13 mouse cellular contexts compared by ENCODE assay signal in the genomic region with DNA sequence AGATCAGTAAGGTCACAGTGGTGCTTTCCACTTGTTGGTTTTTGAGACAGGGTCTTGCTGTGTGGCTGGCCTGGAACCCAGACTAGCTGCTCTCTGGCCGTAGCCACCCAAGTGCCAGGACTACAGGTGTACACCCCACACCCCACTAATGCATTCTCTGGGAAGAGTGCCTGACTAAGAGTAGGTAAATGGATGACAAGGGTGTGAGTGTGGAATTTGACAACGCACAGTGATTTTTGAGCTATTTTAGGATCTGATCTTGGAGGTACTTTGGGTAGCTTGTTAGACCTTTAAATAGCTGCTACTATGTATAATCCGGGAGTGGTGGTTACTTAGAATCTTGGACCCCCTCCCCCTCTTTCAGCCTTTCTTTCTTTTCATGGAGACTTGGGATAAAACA.
"Had no signal": no experiment of that assay in that cellular context is flagged by ENCODE, and none has a peak within 500 bp of the region (broad histone marks: within the 10 kb centered on the region; RNA-seq: fewer than 3 reads in every experiment).

No protein-coding gene starts in this region.

- H3K9ac ChIP-seq: limb, embryonic 13.5 days; liver, embryonic 14.5 days; midbrain, embryonic 13.5 days; neural tube, embryonic 15.5 days had no signal

- H3K4me1 ChIP-seq: midbrain, embryonic 13.5 days; neural tube, embryonic 15.5 days had no signal

- ATAC-seq: midbrain, embryonic 13.5 days had no signal

- H3K27ac ChIP-seq: limb, embryonic 13.5 days; liver, embryonic 14.5 days; midbrain, embryonic 13.5 days; neural tube, embryonic 15.5 days had no signal

- H3K9me3 ChIP-seq: limb, embryonic 13.5 days; midbrain, embryonic 13.5 days; neural tube, embryonic 15.5 days had no signal

- H3K4me2 ChIP-seq: limb, embryonic 13.5 days; midbrain, embryonic 13.5 days; neural tube, embryonic 15.5 days had no signal

- H3K4me3 ChIP-seq: limb, embryonic 13.5 days; midbrain, embryonic 13.5 days; myocyte; neural tube, embryonic 15.5 days had no signal

- H3K27me3 ChIP-seq: limb, embryonic 13.5 days; midbrain, embryonic 13.5 days; neural tube, embryonic 15.5 days had no signal

- DNase-seq: kidney, postnatal 25 days; layer of hippocampus, adult 9-11 months; layer of hippocampus, postnatal 36 days; lung, adult 18-20 months; right cerebral cortex, postnatal 4 days; spleen, adult 18-20 months; thymus, adult 18-20 months; thymus, postnatal 14 days had no signal
